Mouse (Mus musculus): ENCODE measurements at regions not wholly inside any gene's neighbourhood (a gene's known extent, or its start where the extent isn't known, plus 50 kb on each side); places are given as distances from the start of the nearest gene placed in this dataset.
"Not testable (repeated sequence)": the region's sequence is repeated elsewhere in the genome, so short reads cannot be mapped to it uniquely, and the experiment has no call there.

GRCm38 (mm10) chr13:99128979-99129378 is 55.6 kb upstream of the Zfp366 start:
- 61% methylated on average over 2 of the region's 2 CpGs for WGBS
- 0 out of 2 replicates have a peak, but pooled peaks cover 4% of the 10 kb centered on the region for H3K9me3 ChIP-seq
- no peak overlapping the region for H3K27ac ChIP-seq
- no peak for DNase-seq (ENCODE audit: low spot score)
- H3K4me3 ChIP-seq = no peak overlapping the region
- no peaks in the 10 kb centered on the region for H3K27me3 ChIP-seq (ENCODE audit: insufficient read depth, poor library complexity, severe bottlenecking)
- H3K4me1 ChIP-seq (replicated peaks) = peaks cover 12% of the 10 kb centered on the region
- H3K36me3 ChIP-seq = no peaks in the 10 kb centered on the region

DNA sequence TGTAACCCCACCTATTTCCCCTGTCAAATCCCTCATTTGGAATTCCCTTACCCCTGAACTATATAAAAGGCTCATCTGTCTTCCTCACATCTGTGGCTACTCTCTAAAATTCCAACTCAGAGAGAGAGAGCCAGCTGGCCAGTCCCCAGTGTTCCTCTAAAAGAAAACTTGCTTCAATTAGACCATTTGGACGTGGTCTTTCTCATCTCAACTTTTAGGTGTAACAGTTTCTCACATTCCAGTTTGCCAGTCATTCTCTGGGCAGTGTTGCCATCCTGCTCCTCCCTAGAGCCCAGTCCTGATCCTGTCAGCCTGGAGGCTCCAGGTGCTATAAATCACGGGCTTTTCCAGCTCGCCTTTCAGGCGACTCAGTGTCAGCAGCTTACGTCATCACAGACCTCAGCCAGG is 56.3 kb upstream of the Zfp366 start:
- DNase-seq (ENCODE audit: low spot score) = no peak
- Histone ChIP-seq H3K9me3 (0 out of 2 replicates have a peak, but pooled peaks cover 4% of the 10 kb centered on the region), H3K36me3 (no peaks in the 10 kb centered on the region), H3K27ac (no peak overlapping the region), H3K27me3 (ENCODE audit: insufficient read depth, poor library complexity, severe bottlenecking) (no peaks in the 10 kb centered on the region), H3K4me1 (replicated peaks) (peaks cover 17% of the 10 kb centered on the region), H3K4me3 (no peak overlapping the region)
- 88% methylated on average over 5 of the region's 5 CpGs for WGBS

GRCm38 (mm10) chr13:99127716-99128115 is 56.9 kb upstream of the Zfp366 start:
- Histone ChIP-seq H3K27me3 (ENCODE audit: insufficient read depth, poor library complexity, severe bottlenecking) (no peaks in the 10 kb centered on the region), H3K4me1 (replicated peaks) (peaks cover 17% of the 10 kb centered on the region), H3K27ac (no peak overlapping the region), H3K36me3 (no peaks in the 10 kb centered on the region), H3K9me3 (0 out of 2 replicates have a peak, but pooled peaks cover 4% of the 10 kb centered on the region), H3K4me3 (no peak overlapping the region)
- no peak for DNase-seq (ENCODE audit: low spot score)
- 88% methylated on average over 5 of the region's 5 CpGs for WGBS

DNA sequence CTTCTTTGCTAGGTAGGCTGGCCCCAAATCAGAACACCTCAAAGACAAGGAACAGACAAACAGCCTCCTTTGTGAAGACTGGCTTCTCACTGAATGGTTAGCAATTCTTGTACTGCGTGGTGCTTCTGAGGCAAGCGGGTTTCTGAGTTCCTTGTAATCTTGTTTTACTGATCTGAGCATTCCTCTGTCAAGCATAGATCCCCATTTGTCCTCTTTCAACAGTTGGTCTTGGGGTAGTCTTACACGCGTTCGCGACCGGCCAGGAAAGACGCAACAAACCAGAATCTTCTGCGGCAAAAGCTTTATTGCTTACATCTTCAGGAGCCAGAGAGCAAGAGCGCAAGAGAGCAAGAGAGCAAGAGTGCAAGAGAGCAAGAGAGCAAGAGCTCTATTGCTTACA is 57.7 kb upstream of the Zfp366 start:
- not testable (repeated sequence) for H3K36me3 ChIP-seq; H3K9me3 ChIP-seq; H3K4me3 ChIP-seq; H3K27me3 ChIP-seq (ENCODE audit: insufficient read depth, poor library complexity, severe bottlenecking); H3K27ac ChIP-seq; DNase-seq (ENCODE audit: low spot score)
- WGBS = 95% methylated on average over 10 of the region's 10 CpGs
- H3K4me1 ChIP-seq (replicated peaks) = peaks cover 17% of the 10 kb centered on the region

- no peak overlapping the region for H3K27ac ChIP-seq
- H3K27me3 ChIP-seq (ENCODE audit: insufficient read depth, poor library complexity, severe bottlenecking) = no peaks in the 10 kb centered on the region
- no peak for DNase-seq (ENCODE audit: low spot score)
- no peaks in the 10 kb centered on the region for H3K36me3 ChIP-seq
- H3K4me3 ChIP-seq = no peak overlapping the region
- WGBS = 85% methylated on average over 8 of the region's 8 CpGs
- H3K9me3 ChIP-seq = 0 out of 2 replicates have a peak, but pooled peaks cover 4% of the 10 kb centered on the region
- peaks cover 17% of the 10 kb centered on the region for H3K4me1 ChIP-seq (replicated peaks)
These were observed 58.1 kb upstream of the Zfp366 start for GRCm38 (mm10) chr13:99126538-99126937.

GRCm38 (mm10) chr13:99125946-99126345 is 58.7 kb upstream of the Zfp366 start:
- Histone ChIP-seq H3K27ac (no peak overlapping the region), H3K4me1 (replicated peaks) (peaks cover 17% of the 10 kb centered on the region), H3K36me3 (no peaks in the 10 kb centered on the region), H3K4me3 (no peak overlapping the region), H3K27me3 (ENCODE audit: insufficient read depth, poor library complexity, severe bottlenecking) (no peaks in the 10 kb centered on the region), H3K9me3 (0 out of 2 replicates have a peak, but pooled peaks cover 4% of the 10 kb centered on the region)
- DNase-seq (ENCODE audit: low spot score) = no peak
- 73% methylated on average over 1 of the region's 1 CpGs for WGBS

DNA sequence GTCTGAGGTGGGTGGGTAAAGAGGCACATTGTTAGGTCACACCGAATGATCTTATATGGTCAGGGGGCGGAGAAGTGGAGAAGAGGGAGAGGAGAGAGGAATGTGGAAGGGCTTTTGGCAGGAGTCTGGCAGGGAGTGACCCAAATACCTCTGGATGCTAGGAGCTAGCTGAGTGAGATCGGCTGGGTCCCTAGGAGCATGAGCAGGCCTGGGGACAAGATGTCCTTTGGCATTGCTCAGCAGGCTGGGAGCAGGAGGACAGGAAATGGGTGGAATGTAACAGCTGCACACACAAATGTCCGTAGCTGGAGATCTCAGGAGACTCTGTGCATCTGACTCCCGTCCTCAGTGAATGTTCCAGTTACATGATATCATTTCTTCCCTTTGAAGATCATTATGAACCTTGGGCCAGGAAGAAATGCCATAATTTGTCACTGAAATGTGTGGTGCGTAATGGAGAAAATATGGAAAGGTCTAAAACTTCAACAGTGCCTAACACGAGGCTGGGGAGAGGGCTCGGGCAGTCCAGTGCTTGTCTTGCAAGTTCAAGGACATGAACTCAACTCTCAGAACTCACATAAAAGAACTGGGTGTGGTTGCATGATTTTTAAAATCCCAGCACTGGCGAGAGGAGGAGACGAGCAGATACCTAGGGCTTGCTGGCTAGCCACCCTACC is 59.6 kb upstream of the Zfp366 start:
- Histone ChIP-seq H3K4me1 (replicated peaks) (peaks cover 17% of the 10 kb centered on the region), H3K36me3 (no peaks in the 10 kb centered on the region), H3K9me3 (no peaks in the 10 kb centered on the region), H3K27ac (no peak overlapping the region), H3K27me3 (ENCODE audit: insufficient read depth, poor library complexity, severe bottlenecking) (no peaks in the 10 kb centered on the region), H3K4me3 (no peak overlapping the region)
- DNase-seq (ENCODE audit: low spot score) = peak; percentile 8
- 69% methylated on average over 10 of the region's 10 CpGs for WGBS

GRCm38 (mm10) chr13:99124141-99124540 is 60.5 kb upstream of the Zfp366 start:
- H3K36me3 ChIP-seq = no peaks in the 10 kb centered on the region
- H3K27ac ChIP-seq = peak overlapping the region; percentile 23; the same call in 1 of the 2 replicates
- H3K27me3 ChIP-seq (ENCODE audit: insufficient read depth, poor library complexity, severe bottlenecking) = no peaks in the 10 kb centered on the region
- 40% methylated on average over 2 of the region's 2 CpGs for WGBS
- DNase-seq (ENCODE audit: low spot score) = no peak
- H3K4me1 ChIP-seq (replicated peaks) = peaks cover 17% of the 10 kb centered on the region
- no peaks in the 10 kb centered on the region for H3K9me3 ChIP-seq
- no peak overlapping the region for H3K4me3 ChIP-seq

GRCm38 (mm10) chr13:99123476-99124140 is 61.0 kb upstream of the Zfp366 start:
- no peaks in the 10 kb centered on the region for H3K9me3 ChIP-seq
- H3K36me3 ChIP-seq = no peaks in the 10 kb centered on the region
- H3K27ac ChIP-seq = peak overlapping the region; percentile 23; the same call in 1 of the 2 replicates
- H3K4me1 ChIP-seq (replicated peaks) = peaks cover 17% of the 10 kb centered on the region
- WGBS = 78% methylated on average over 12 of the region's 12 CpGs
- no peaks in the 10 kb centered on the region for H3K27me3 ChIP-seq (ENCODE audit: insufficient read depth, poor library complexity, severe bottlenecking)
- no peak overlapping the region for H3K4me3 ChIP-seq
- DNase-seq (ENCODE audit: low spot score) = no peak

GRCm38 (mm10) chr13:99122539-99122938 is 62.1 kb upstream of the Zfp366 start:
- H3K36me3 ChIP-seq; H3K9me3 ChIP-seq; H3K27me3 ChIP-seq (ENCODE audit: insufficient read depth, poor library complexity, severe bottlenecking); H3K4me3 ChIP-seq; DNase-seq (ENCODE audit: low spot score); H3K27ac ChIP-seq: not testable (repeated sequence)
- WGBS = 81% methylated on average over 4 of the region's 4 CpGs
- peaks cover 17% of the 10 kb centered on the region for H3K4me1 ChIP-seq (replicated peaks)

DNA sequence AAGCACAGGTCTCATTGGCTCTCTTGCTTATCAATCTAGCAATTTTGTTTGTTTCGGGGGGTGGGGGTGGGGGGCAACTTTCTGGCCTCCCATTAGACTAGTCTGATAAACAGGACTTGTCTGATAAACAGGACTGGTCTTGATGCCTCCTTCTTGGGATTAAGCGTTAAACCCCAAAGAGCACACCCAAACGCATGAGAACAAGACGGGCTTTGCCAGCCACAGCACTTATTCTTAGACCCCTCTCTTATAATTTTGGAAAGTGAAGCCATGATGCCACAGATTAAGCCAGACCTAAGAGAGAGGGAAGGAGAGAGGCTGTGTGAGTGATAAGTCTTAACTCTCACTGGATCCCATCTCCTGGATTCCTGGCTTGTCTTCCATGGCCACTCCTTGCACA is 63.5 kb upstream of the Zfp366 start:
- Histone ChIP-seq H3K36me3 (no peaks in the 10 kb centered on the region), H3K9me3 (no peaks in the 10 kb centered on the region), H3K27ac (no peak overlapping the region), H3K27me3 (ENCODE audit: insufficient read depth, poor library complexity, severe bottlenecking) (no peaks in the 10 kb centered on the region), H3K4me3 (no peak overlapping the region), H3K4me1 (replicated peaks) (peaks cover 17% of the 10 kb centered on the region)
- no peak for DNase-seq (ENCODE audit: low spot score)
- 95% methylated on average over 4 of the region's 4 CpGs for WGBS

GRCm38 (mm10) chr13:99119941-99120340 is 64.7 kb upstream of the Zfp366 start:
- no peak for DNase-seq (ENCODE audit: low spot score)
- H3K4me1 ChIP-seq (replicated peaks) = peaks cover 12% of the 10 kb centered on the region
- H3K27me3 ChIP-seq (ENCODE audit: insufficient read depth, poor library complexity, severe bottlenecking) = no peaks in the 10 kb centered on the region
- no peaks in the 10 kb centered on the region for H3K36me3 ChIP-seq
- H3K4me3 ChIP-seq = no peak overlapping the region
- no peaks in the 10 kb centered on the region for H3K9me3 ChIP-seq
- 93% methylated on average over 3 of the region's 3 CpGs for WGBS
- H3K27ac ChIP-seq = no peak overlapping the region

DNA sequence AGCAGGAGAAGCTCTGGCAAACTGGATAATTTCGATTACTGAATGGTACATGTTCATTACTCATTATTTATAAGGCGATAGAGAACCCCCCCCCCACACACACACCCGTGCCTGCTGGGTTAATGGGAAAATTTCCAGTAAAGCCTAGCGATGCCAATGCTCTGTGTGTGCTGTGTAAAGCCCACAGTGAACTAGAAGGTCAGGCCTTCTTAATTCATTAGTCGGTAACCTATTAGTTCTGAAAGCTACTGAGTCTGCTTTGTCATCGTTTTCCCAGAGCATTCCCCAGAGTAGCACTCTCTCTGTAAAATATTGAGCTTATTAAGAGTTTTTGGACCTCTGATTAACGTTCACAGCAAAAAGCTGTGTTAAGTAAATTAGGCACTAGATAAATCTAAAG is 65.7 kb upstream of the Zfp366 start:
- WGBS = 83% methylated on average over 7 of the region's 7 CpGs
- Histone ChIP-seq H3K4me3 (no peak overlapping the region), H3K27me3 (ENCODE audit: insufficient read depth, poor library complexity, severe bottlenecking) (no peaks in the 10 kb centered on the region), H3K36me3 (no peaks in the 10 kb centered on the region), H3K27ac (no peak overlapping the region), H3K9me3 (no peaks in the 10 kb centered on the region), H3K4me1 (replicated peaks) (peaks cover 4% of the 10 kb centered on the region)
- no peak for DNase-seq (ENCODE audit: low spot score)

All from hindbrain, embryonic 10.5 days (tissue).